Mouse (Mus musculus) lung, postnatal 0 days (tissue): ENCODE measurements around the gene Dock8.

Experiments used
- CTCF ChIP-seq: IDR thresholded peaks from 2 replicates; pipeline ENCODE4 v1.5.1; 2016; ENCODE audit warnings: antibody characterized with exemption, mild to moderate bottlenecking
- EP300 ChIP-seq: IDR thresholded peaks from 2 replicates; pipeline ENCODE4 v1.6.1; 2016; ENCODE audit warnings: antibody characterized with exemption, mild to moderate bottlenecking, control low read depth

DNA sequence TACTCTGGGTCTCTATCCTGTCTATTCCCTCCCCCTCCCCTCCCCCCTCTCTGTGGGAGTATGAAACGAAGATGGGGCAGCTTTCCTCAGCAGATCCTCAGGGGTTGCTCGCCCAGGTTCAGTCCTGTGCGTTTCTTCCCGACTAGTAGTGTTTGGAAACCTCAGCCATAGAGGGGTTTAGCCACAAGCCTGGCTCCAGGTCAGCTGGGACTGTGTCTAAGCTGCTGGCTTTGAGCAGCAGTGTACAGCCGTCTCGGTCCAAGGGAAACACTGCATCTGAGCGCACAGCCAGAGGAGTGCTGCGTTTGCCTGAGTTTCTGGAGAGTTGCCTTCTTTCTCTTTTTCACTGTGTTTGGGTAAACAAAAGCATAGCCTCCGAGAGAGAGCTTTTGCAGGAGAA lies 61.0 kb downstream of the Dock8 start:
- TF ChIP-seq CTCF (no peak), EP300 (no peak)
